Mouse (Mus musculus): ENCODE measurements at regions not wholly inside any gene's neighbourhood (a gene's known extent, or its start where the extent isn't known, plus 50 kb on each side); places are given as distances from the start of the nearest gene placed in this dataset.

GRCm38 (mm10) chr17:69597773-69598295 is 158.7 kb downstream of the Akain1 start:
- TF ChIP-seq CTCF (IDR thresholded peaks at IDR 0.05; ENCODE audit: low read depth) (no peak), EP300 (IDR thresholded peaks at IDR 0.05; ENCODE audit: low read depth) (no peak)

All from heart, postnatal 0 days (tissue).